Mouse (Mus musculus): Measurements from ENCODE around the gene Herc4. TPM values are rescaled to one million over a fixed set of nuclear protein-coding genes. Genes with fewer than 3 reads are reported as not detected.
A peak's percentile ranks its signal among the peaks of the same experiment; 100 is the strongest.

The Herc4 gene
- total RNA-seq (2021) = 10 to 100 TPM; 36.1 to 36.7 TPM

DNA sequence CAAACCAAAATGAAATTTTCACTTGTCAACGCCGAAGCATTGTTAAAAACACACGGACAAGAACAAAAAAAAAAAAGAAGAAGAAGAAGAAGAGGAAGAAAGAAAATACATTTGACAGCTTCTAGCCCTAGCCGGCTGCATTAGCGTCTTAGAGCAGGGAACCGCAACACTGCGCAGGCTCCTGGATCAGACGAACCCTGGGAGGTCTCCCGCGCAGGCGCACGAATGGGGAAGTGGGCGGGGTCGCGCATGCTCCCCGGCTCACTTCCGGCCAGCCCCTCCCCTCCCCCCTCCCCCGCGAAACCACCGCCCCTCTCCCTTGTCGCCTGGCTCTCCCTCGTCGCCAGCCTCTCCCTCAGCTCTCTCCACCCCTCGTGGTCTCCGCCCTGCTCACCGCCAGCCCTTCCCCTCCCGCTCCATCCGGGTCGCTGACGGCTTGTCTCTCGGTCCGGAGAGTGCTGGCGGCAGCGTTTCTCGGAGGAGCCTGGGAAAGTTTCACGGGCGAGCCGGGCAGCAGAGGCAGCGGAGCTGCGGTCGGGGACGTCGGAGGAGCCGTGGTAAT lies at the start of gene Herc4:
TSS of gene Herc4 (plus strand) at position 318 of the 562 bp plus-strand sequence.
- peak; percentile 90 to 92 for DNase-seq

DNA sequence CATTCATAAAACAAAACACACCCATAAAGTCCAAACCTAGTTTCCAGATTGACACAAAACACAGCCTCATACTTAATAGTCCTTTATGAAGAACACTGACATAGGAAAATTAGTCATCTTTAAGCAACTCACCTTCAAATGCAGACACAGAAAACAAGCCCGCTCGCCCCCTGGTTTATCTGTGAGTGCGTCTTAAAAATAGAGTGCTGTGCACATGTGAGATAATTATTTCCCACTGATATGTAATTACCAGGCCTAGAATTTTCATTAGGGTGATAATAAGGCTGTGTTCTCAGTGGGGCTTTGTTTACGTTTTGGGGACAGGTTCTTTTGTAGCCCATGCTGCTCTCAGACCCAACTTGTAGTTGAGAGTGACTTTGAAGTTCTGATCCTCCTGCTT lies 44.6 kb upstream of the Herc4 start:
- DNase-seq = no peak

- DNase-seq = no peak
Measured at GRCm38 (mm10) chr10:63201534-63201933, 42.1 kb upstream of the Herc4 start.

GRCm38 (mm10) chr10:63203002-63203401 lies 40.6 kb upstream of the Herc4 start:
- no peak for DNase-seq

DNA sequence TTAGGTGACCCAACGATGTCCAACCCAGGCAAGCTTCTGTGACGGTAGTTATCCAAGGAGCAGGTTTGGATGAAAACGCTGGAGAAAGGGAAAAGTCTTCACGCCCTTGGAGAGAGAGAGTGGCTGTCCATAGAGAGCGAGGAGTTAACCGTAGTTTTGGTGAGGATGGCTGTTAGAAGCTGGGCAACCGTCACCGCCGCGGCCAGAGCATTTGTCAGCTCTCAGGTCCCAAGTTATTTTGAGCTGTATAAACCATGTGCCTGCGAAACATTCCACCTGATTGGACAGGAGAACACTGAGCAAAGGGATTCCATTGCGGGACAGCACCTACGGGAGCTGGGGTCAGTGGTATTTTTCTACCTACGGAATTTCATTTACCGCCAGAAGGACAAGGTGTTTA lies 39.9 kb upstream of the Herc4 start, which contains the start of gene Mypn:
TSS of gene Mypn (minus strand) at position 225 of the 400 bp plus-strand sequence.
- no peak for DNase-seq

DNA sequence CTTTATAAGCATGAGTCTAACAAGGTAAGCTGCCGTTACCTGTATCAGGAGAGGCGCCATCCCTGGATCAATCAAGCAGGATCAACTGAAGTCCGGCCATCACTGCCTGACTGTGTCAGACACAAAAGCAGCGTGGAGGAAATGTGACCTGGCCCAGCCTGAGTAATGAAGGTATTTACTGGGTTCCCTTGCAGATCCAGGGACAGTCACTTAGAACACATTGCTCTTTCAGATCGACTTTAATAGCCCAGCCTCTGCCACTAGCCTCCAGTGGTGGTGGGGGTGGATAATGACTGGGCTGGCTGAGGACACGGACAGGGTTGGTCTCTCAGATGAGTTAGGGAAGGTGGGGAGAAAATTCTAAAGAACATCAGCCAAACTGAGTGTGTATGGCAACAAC lies 34.7 kb upstream of the Herc4 start:
- DNase-seq = no peak

- no peak for DNase-seq
Measured at GRCm38 (mm10) chr10:63221081-63221783, 22.4 kb upstream of the Herc4 start.

GRCm38 (mm10) chr10:63224341-63224740 lies 19.3 kb upstream of the Herc4 start:
- no peak for DNase-seq

DNA sequence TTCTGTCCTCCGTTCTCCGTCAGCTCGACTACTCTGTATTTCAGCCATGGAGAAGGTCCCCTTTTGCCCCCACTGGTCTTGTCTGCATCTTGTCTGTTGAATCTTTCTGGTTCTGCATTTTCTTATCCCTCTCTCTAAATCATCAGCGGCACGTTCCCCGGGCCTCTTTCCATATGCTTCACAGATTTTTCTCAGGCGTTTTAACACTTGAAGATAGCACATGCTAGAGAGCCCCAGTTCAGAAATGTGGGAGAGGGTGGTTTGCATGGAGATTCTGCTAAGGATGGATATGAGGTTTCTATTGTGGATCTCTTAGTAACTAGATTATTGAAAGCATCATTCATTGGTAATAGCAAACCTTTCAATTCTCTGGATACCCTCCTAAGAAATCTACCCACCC lies 13.3 kb upstream of the Herc4 start:
- DNase-seq = no peak

- DNase-seq = no peak
Measured at GRCm38 (mm10) chr10:63230854-63231253, 12.8 kb upstream of the Herc4 start.

GRCm38 (mm10) chr10:63231630-63232029 lies 12.0 kb upstream of the Herc4 start:
- no peak for DNase-seq

- peak; percentile 11 to 13 for DNase-seq
Measured at GRCm38 (mm10) chr10:63234133-63234532, 9.5 kb upstream of the Herc4 start.

DNA sequence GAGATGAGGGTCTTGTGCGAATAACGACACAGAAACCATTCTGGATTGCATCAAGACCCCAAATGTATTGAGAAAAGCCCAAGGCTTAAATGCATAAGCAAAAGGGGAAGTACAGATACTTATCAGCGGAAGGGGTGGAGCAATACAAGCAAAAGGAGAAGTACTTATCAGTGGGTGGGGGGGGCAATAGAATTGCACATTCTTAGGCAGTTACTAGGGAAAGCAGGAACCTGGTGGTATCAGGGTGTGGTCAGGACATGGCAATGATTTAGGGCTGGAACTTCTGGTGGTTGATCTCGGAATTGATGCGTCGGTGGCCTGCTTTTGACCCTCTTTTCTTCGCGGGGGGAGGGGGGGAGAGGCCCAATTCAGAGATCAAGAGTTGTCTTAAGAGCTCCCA lies 7.7 kb upstream of the Herc4 start:
- no peak for DNase-seq

GRCm38 (mm10) chr10:63236663-63237062 lies 6.9 kb upstream of the Herc4 start:
- DNase-seq = no peak

DNA sequence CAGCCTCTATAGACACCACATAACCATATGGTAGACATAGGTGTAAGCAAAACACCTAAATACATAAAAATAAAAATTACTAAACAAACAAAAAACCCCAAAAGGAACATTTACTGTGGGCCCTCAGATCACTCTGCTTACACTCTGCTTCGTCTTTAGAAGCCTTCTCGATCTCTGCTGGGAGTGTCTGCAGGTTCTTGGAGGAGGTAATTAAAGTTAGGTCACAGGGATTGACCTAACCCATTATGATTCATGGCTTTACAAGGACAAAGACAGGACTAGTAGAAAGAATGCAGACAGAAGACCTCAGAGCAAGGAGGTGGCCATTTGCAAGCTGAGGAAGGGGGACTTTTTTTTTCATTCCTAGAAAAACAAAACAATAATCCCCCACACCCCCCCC lies 6.4 kb upstream of the Herc4 start:
- DNase-seq = no peak

GRCm38 (mm10) chr10:63238090-63238489 lies 5.5 kb upstream of the Herc4 start:
- no peak for DNase-seq

DNA sequence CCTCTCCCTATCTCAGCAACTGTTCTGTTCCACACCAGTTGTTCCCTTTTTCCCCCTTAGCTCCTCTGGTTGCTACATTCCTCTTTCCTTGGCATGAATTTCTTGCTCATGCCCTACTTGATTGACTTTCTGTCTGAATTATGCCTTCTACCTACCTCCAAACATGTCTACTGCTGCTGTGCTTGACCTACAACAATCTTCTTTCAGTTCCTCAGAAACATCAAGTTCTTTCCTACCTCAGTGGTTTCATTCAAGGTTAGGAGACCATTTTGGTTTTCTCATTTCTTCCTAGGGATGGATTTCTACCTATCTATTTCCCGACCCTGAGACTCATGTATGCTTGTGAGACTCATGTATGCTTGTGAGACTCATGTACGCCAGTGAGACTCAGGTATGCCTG lies 3.8 kb upstream of the Herc4 start:
- no peak for DNase-seq

GRCm38 (mm10) chr10:63240868-63241271 lies 2.7 kb upstream of the Herc4 start:
- no peak for DNase-seq

DNA sequence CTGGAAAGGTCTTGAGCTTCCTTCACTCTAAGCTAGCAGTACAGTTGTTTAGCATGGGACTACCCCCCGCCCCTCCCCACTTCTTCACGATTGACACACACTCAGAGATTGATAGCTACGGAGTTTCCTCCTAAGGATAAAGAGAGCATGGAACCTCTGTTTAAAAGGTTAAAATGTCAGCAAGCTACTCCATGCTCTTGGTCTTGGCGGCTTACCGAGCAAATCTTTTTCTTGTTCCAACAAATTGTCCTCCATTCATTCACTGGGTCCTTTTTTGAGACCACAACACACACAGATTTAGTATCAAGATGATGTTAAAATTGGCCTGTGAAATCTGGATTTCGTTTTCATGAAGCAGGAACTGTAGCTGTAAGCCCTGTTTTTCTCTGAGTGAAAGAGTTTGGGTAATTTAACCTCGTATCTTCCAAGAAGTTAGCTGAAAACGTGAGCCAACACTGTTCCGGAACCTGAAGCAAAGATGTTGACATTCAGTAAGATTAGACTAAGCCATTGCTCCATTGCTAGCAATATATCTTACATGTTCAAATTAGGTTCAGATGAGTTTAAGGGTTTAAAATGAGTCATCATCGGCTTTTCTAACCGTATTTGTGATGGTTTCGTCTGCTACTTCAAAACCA lies 693 bp upstream of the Herc4 start:
- DNase-seq = no peak

- DNase-seq = no peak
Measured at GRCm38 (mm10) chr10:63244055-63244671, 553 bp downstream of the Herc4 start.

GRCm38 (mm10) chr10:63244746-63245145 lies 1.1 kb downstream of the Herc4 start:
- DNase-seq = no peak

GRCm38 (mm10) chr10:63245846-63246245 lies 2.2 kb downstream of the Herc4 start:
- DNase-seq = no peak

DNA sequence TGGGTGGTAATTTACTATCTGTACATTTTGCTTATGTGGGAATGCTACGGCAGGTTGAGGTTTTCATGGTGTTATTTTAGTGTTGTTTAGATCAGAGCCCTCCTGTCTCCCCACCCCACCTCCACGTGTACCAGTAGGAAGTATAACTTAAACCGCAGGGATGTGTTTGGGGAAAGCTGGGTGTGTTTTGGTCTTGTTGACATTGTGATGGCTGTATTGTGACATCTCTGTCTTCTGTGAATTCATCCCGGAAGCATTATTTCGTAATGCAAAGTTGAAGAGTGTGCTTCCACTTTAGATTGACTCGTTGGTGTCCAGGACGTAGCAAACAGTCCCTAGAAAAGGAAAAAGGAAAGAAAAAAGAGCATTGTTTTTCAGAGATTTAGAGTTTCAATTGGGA lies 3.8 kb downstream of the Herc4 start:
- no peak for DNase-seq

- no peak for DNase-seq
Measured at GRCm38 (mm10) chr10:63248421-63248820, 4.8 kb downstream of the Herc4 start.

Measured in layer of hippocampus, postnatal 36 days (tissue).